Mouse (Mus musculus) G1E (cell line): ENCODE data around the gene Zfand5.

Experiments used
- CTCF ChIP-seq: IDR thresholded peaks from 2 replicates; pipeline ENCODE4 v1.5.1; 2012; ENCODE audit warnings: low read depth, low read length, inconsistent platforms, mixed read lengths
- GATA1 ChIP-seq: IDR thresholded peaks from 2 replicates; pipeline ENCODE4 v1.6.1; 2012; ENCODE audit warnings: borderline replicate concordance, low read length, inconsistent platforms, mixed read lengths
- POLR2AphosphoS5 ChIP-seq: IDR thresholded peaks from 2 replicates; pipeline ENCODE4 v1.6.1; 2012; ENCODE audit warnings: low read depth, low read length, inconsistent platforms; ENCODE audit not compliant: insufficient replicate concordance
- TAL1 ChIP-seq: conservative IDR thresholded peaks from 2 replicates; pipeline ENCODE4 v1.6.1; 2012; ENCODE audit warnings: low read depth, low read length, inconsistent platforms, mixed read lengths

DNA sequence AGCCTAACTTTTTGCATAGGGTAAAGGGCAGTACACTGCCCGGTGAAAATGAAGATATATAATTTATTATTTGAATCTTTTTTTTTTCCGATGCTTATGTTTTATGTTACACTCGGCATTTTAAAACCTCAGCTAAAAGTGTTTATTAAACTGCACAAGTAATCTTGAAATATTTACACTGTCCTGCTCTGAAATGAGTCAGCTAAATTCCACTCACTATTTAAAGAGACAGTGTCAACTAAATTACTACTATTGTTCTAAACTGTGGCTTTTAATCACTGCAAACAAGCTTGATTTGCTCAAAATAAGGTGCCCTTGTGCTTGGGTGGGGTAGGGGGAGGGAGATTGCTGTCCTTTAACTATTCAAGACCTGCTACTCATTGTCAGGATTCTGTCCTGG is 2.6 kb downstream of the Zfand5 start:
- TF ChIP-seq CTCF: no peak
- no peak for TF ChIP-seq GATA1
- TF ChIP-seq POLR2AphosphoS5: no peak
- no peak for TF ChIP-seq TAL1
